Mouse (Mus musculus): ENCODE measurements around the gene Arhgap21.

Gene Arhgap21

GRCm38 (mm10) chr2:20966176-20967100, 2.2 kb downstream of the Arhgap21 start:
- no peak for DNase-seq

GRCm38 (mm10) chr2:20965361-20965760, 3.3 kb downstream of the Arhgap21 start:
- no peak for DNase-seq

GRCm38 (mm10) chr2:20964461-20964860, 4.2 kb downstream of the Arhgap21 start:
- no peak for DNase-seq

GRCm38 (mm10) chr2:20963226-20963805, 5.4 kb downstream of the Arhgap21 start:
- DNase-seq = no peak

GRCm38 (mm10) chr2:20962284-20962683, 6.4 kb downstream of the Arhgap21 start:
- DNase-seq = no peak

GRCm38 (mm10) chr2:20961825-20962224, 6.9 kb downstream of the Arhgap21 start:
- DNase-seq = peak; percentile 6 to 10

- DNase-seq = no peak
Observed at GRCm38 (mm10) chr2:20961295-20961694, 7.4 kb downstream of the Arhgap21 start.

GRCm38 (mm10) chr2:20960668-20961035, 8.0 kb downstream of the Arhgap21 start:
- no peak for DNase-seq

GRCm38 (mm10) chr2:20959906-20960667, 8.6 kb downstream of the Arhgap21 start:
- no peak for DNase-seq

- DNase-seq = no peak
Observed at GRCm38 (mm10) chr2:20959045-20959444, 9.6 kb downstream of the Arhgap21 start.

GRCm38 (mm10) chr2:20957995-20958394, 10.7 kb downstream of the Arhgap21 start:
- no peak for DNase-seq

GRCm38 (mm10) chr2:20956716-20957115, 12.0 kb downstream of the Arhgap21 start:
- no peak for DNase-seq

- no peak for DNase-seq
Observed at GRCm38 (mm10) chr2:20955996-20956395, 12.7 kb downstream of the Arhgap21 start.

GRCm38 (mm10) chr2:20955376-20955775, 13.3 kb downstream of the Arhgap21 start:
- DNase-seq = no peak

GRCm38 (mm10) chr2:20952716-20953115, 16.0 kb downstream of the Arhgap21 start:
- DNase-seq = no peak

GRCm38 (mm10) chr2:20949168-20949567, 19.5 kb downstream of the Arhgap21 start:
- no peak for DNase-seq

- DNase-seq = no peak
Observed at GRCm38 (mm10) chr2:20947036-20947435, 21.6 kb downstream of the Arhgap21 start.

GRCm38 (mm10) chr2:20945596-20945995, 23.1 kb downstream of the Arhgap21 start:
- no peak for DNase-seq

- DNase-seq = no peak
Observed at GRCm38 (mm10) chr2:20943730-20944454, 24.8 kb downstream of the Arhgap21 start.

- no peak for DNase-seq
Observed at GRCm38 (mm10) chr2:20943222-20943621, 25.5 kb downstream of the Arhgap21 start.

GRCm38 (mm10) chr2:20942434-20943198, 26.1 kb downstream of the Arhgap21 start:
- DNase-seq = no peak

- no peak for DNase-seq
Observed at GRCm38 (mm10) chr2:20941105-20941504, 27.6 kb downstream of the Arhgap21 start.

All from spleen, adult 18-20 months (tissue).